Mouse (Mus musculus) bone marrow macrophage, adult 2 months (primary cell): ENCODE results near the gene Tas1r1.

ENCODE experiments used
- CTCF ChIP-seq: IDR thresholded peaks from 2 replicates; pipeline ENCODE4 v1.5.1; 2012; ENCODE audit warnings: low read depth, mild to moderate bottlenecking, low read length, moderate library complexity
- POLR2A ChIP-seq: IDR thresholded peaks from 2 replicates; pipeline ENCODE4 v1.6.1; 2012; ENCODE audit warnings: mild to moderate bottlenecking, low read depth, low read length, borderline replicate concordance

- TF ChIP-seq POLR2A (no peak), CTCF (peak; percentile 87; the same call in 1 of the 2 replicates)
Measured at GRCm38 (mm10) chr4:151981363-151981762, 57.0 kb downstream of the Tas1r1 start.
